Mouse (Mus musculus) olfactory bulb, adult 2 months (tissue): ENCODE results near the gene Mcu.

ENCODE experiments used
- CTCF ChIP-seq: fragments of 200-500 bp; IDR thresholded peaks from 2 replicates; pipeline ENCODE4 v1.5.1; 2012; ENCODE audit warnings: low read depth, mild to moderate bottlenecking, low read length, moderate library complexity; ENCODE audit not compliant: insufficient read depth
- POLR2A ChIP-seq: fragments of 200-500 bp; IDR thresholded peaks from 2 replicates; pipeline ENCODE4 v1.6.1; 2012; ENCODE audit warnings: mild to moderate bottlenecking, low read depth, low read length, moderate library complexity; ENCODE audit not compliant: insufficient read depth

DNA sequence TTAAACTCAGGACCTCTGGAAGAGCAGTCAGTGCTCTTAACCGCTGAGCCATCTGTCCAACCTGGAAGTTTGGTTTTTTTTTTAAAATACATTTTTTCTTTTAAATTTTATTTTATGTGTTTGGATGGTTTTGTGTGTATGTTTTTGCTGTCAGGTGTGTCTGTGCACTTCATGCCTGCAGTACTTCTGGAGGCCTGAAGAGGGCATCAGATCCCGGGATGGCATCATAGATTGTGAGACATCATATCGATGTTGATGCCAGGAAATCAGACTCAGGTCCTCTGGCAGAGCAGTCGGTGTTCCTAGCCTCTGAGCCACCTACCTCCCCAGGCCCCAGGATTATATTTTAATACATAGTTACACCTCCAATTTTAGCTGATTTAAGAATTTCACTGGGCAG is 202.8 kb downstream of the Mcu start:
- TF ChIP-seq CTCF (no peak), POLR2A (no peak)
